Mouse (Mus musculus): ENCODE data around the gene Prickle4. TPM values are rescaled to one million over a fixed set of nuclear protein-coding genes. Genes with fewer than 3 reads are reported as not detected.

Prickle4 gene
- polyA plus RNA-seq, 1 experiment from 2014 or later, result 0.80 TPM

GRCm38 (mm10) chr17:47642992-47643391, 51.5 kb downstream of the Prickle4 start:
- Histone ChIP-seq H3K27ac (ENCODE audit: low read depth, low read length) (no peak overlapping the region), H3K27me3 (ENCODE audit: control insufficient read depth, insufficient read depth, low read length) (no peaks in the 10 kb centered on the region)

More at GRCm38 (mm10) chr17:47642992-47643391, 51.5 kb downstream of the Prickle4 start:
- Histone ChIP-seq H3K36me3 (ENCODE audit: control insufficient read depth, insufficient read depth, low read length) (no peaks in the 10 kb centered on the region), H3K4me2 (ENCODE audit: low read depth, low read length, severe bottlenecking) (no peak overlapping the region), H3K9ac (ENCODE audit: low read length) (no peak overlapping the region), H3K9me3 (ENCODE audit: control insufficient read depth, low read length) (no peaks in the 10 kb centered on the region), H3K4me3 (ENCODE audit: low read depth, low read length) (no peak overlapping the region), H3K4me1 (replicated peaks; ENCODE audit: control insufficient read depth, insufficient read depth, low read length) (no peaks in the 10 kb centered on the region)
- WGBS, result 86% methylated on average over 2 of the region's 2 CpGs
- DNase-seq (ENCODE audit: low spot score) (no peak), ATAC-seq (replicated peaks; ENCODE audit: low FRiP score) (no peak)

Other genes starting within 250 kb of the Prickle4 start
- gene Taf8, start 192.4 kb downstream of the Prickle4 start, polyA plus RNA-seq (2014; fragmentation: Nextera tagmentation; extraction: Ambion mirVana), result 29.6 and 32.2 TPM in 2 replicates
- 253 and 286 TPM in 2 replicates for gene Ccnd3, start 189.7 kb downstream of the Prickle4 start, polyA plus RNA-seq (2014; fragmentation: Nextera tagmentation; extraction: Ambion mirVana)
- 34.6 and 37.3 TPM in 2 replicates for gene Bysl, start 83.2 kb downstream of the Prickle4 start, polyA plus RNA-seq (2014; fragmentation: Nextera tagmentation; extraction: Ambion mirVana)
- 44.5 and 45.5 TPM in 2 replicates for gene Med20, start 83.2 kb downstream of the Prickle4 start, polyA plus RNA-seq (2014; fragmentation: Nextera tagmentation; extraction: Ambion mirVana)
- gene Gm20517, start 83.1 kb downstream of the Prickle4 start, polyA plus RNA-seq (2014; fragmentation: Nextera tagmentation; extraction: Ambion mirVana), result 2.4 and 3.6 TPM in 2 replicates
- gene Usp49, start 64.0 kb downstream of the Prickle4 start, polyA plus RNA-seq (2014; fragmentation: Nextera tagmentation; extraction: Ambion mirVana), result 7.2 and 8.1 TPM in 2 replicates
- gene Tomm6, start 6.3 kb downstream of the Prickle4 start, polyA plus RNA-seq (2014; fragmentation: Nextera tagmentation; extraction: Ambion mirVana), result 326 and 354 TPM in 2 replicates
- 8.3 and 8.4 TPM in 2 replicates for gene Frs3, start 5.7 kb downstream of the Prickle4 start, polyA plus RNA-seq (2014; fragmentation: Nextera tagmentation; extraction: Ambion mirVana)
- 1.4 and 1.6 TPM in 2 replicates for gene Gm21981, start 281 bp downstream of the Prickle4 start, polyA plus RNA-seq (2014; fragmentation: Nextera tagmentation; extraction: Ambion mirVana)
- gene Pgc, start 32.1 kb upstream of the Prickle4 start, polyA plus RNA-seq (2014; fragmentation: Nextera tagmentation; extraction: Ambion mirVana), result not detected in 2 replicates
- 1.9 and 3.3 TPM in 2 replicates for gene Tfeb, start 42.3 kb upstream of the Prickle4 start, polyA plus RNA-seq (2014; fragmentation: Nextera tagmentation; extraction: Ambion mirVana)
- 20.6 and 23.6 TPM in 2 replicates for gene Mdfi, start 140.0 kb upstream of the Prickle4 start, polyA plus RNA-seq (2014; fragmentation: Nextera tagmentation; extraction: Ambion mirVana)
- gene Foxp4, start 229.9 kb upstream of the Prickle4 start, polyA plus RNA-seq (2014; fragmentation: Nextera tagmentation; extraction: Ambion mirVana), result 26.1 and 27.8 TPM in 2 replicates